Comparison of ENCODE assay signal across 8 mouse cellular contexts in the genomic region with DNA sequence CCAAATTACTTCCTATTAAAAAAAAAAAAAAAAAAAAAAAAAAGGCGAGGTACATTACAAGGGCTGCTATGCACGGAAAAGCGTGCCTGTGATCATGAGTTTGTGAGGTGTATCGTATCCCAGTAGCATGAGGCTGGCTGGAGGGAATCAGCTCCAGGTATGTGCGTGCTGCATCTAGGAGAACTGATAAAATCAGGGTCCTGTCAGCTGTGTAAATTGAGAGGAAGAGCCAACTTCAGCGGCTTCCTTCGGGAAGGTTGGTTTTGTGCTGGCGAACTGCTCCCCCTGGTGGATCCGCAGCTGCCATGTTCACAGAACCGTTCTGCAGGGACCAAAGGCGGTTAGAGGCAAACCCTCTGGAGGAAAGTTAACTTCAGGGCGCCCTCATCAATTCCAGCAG.
A peak's percentile ranks its signal among the peaks of the same experiment; 100 is the strongest.
DNase-seq lines count a peak whose midpoint lies in the region; TF ChIP-seq lines count a peak whose summit lies in the region.

No protein-coding gene starts in this region.

- no peaks in the 10 kb centered on the region; the same call in 1 of the 2 replicates for H3K27me3 ChIP-seq in cerebellum, adult 2 months (ENCODE audit: control insufficient read depth, insufficient read depth, low read length)

- DNase-seq in MN1 (ENCODE audit: low spot score) = peak; percentile 49
- DNase-seq in cerebellum, adult 2 months = peak; percentile 54 to 61
- peak; percentile 86 for DNase-seq in forelimb bud, embryonic 11.5 days (ENCODE audit: low read depth, low spot score)
- peak; percentile 88 for DNase-seq in heart, postnatal 4 days
- DNase-seq in layer of hippocampus, adult 2 months (ENCODE audit: low spot score in 2 of 2) = peak; percentile 74 to 83
- peak; percentile 73 to 74 for DNase-seq in lung, adult 18-20 months
- DNase-seq in ovary, adult 18-20 months (ENCODE audit: low spot score) = peak; percentile 74
- DNase-seq in thymus, postnatal 4 days = peak; percentile 63

- H3K4me1 ChIP-seq in cerebellum, adult 2 months (ENCODE audit: control insufficient read depth, insufficient read depth, low read length) = no peaks in the 10 kb centered on the region

- 1% methylated on average over 12 of the region's 12 CpGs for WGBS in cerebellum, adult 2 months

- H3K27ac ChIP-seq in cerebellum, adult 2 months (ENCODE audit: insufficient read depth, low read length) = no peak overlapping the region
- 0 out of 2 replicates have a peak overlapping the region, but pooled peaks have one; percentile 24 for H3K27ac ChIP-seq in layer of hippocampus, adult 2 months

- peak; percentile 87 for TF ChIP-seq CTCF in cerebellum, adult 2 months (IDR thresholded peaks at IDR 0.05; ENCODE audit: borderline replicate concordance, insufficient read depth, low read depth, low read length)
- peak; percentile 94 for TF ChIP-seq CTCF in layer of hippocampus, adult 2 months (conservative IDR thresholded peaks at IDR 0.05)

- H3K4me3 ChIP-seq in cerebellum, adult 2 months (replicated peaks; ENCODE audit: insufficient read depth, low read depth, low read length) = peak overlapping the region; percentile 77
- peak overlapping the region; percentile 48 for H3K4me3 ChIP-seq in layer of hippocampus, adult 2 months

- TF ChIP-seq POLR2A in cerebellum, adult 2 months (IDR thresholded peaks at IDR 0.05; ENCODE audit: borderline replicate concordance, insufficient read depth, low read length) = no peak
